Mouse (Mus musculus) stomach, embryonic 16.5 days (tissue): ENCODE measurements around the gene Itpr2. TPM values are rescaled to one million over a fixed set of nuclear protein-coding genes. Genes with fewer than 3 reads are reported as not detected.

ENCODE experiments used
- ATAC-seq: fragments of 200-750 bp; cut with Nextera tagmentation; 2 replicates; pipeline ENCODE4 v1.8.0; 2017; ENCODE audit warnings: moderate number of reproducible peaks, moderate TSS enrichment; ENCODE audit not compliant: insufficient read depth, low FRiP score
- H3K27ac ChIP-seq: fragments of 300-500 bp; sonication (generic); 2 replicates; pipeline ENCODE4 v1.5.1; 2014; ENCODE audit warnings: low read length
- H3K27me3 ChIP-seq: fragments of 300-500 bp; sonication (generic); 2 replicates; pipeline ENCODE4 v1.6.1; 2014; ENCODE audit warnings: low read length, control low read depth, mixed read lengths; ENCODE audit not compliant: control insufficient read depth, insufficient read depth
- H3K36me3 ChIP-seq: fragments of 300-500 bp; sonication (generic); 2 replicates; pipeline ENCODE4 v1.6.1; 2014; ENCODE audit warnings: low read length; ENCODE audit not compliant: control insufficient read depth, insufficient read depth
- H3K4me1 ChIP-seq: fragments of 300-500 bp; sonication (generic); 2 replicates; pipeline ENCODE4 v1.6.1; 2014; ENCODE audit warnings: low read length, control low read depth, mixed read lengths; ENCODE audit not compliant: control insufficient read depth, insufficient read depth
- H3K4me2 ChIP-seq: fragments of 300-500 bp; sonication (generic); 2 replicates; pipeline ENCODE4 v1.6.1; 2014; ENCODE audit warnings: low read depth, low read length, mixed read lengths
- H3K4me3 ChIP-seq: fragments of 300-500 bp; sonication (generic); replicated peaks from 2 replicates; pipeline ENCODE4 v1.5.1; 2014; ENCODE audit warnings: mild to moderate bottlenecking, low read length
- H3K9ac ChIP-seq: fragments of 300-500 bp; sonication (generic); 2 replicates; pipeline ENCODE4 v1.6.1; 2014; ENCODE audit warnings: low read length
- H3K9me3 ChIP-seq: fragments of 300-500 bp; sonication (generic); replicated peaks from 2 replicates; pipeline ENCODE4 v1.6.1; 2016; ENCODE audit warnings: low read length, control low read depth; ENCODE audit not compliant: control insufficient read depth
- WGBS: fragments of 180-500 bp; shearing (Covaris S2); extraction: QIAGEN DNeasy Blood & Tissue Kit; methylation state at CpG from one replicate; pipeline ENCODE4 v1.1.7; 2014; 5-methylcytosine and 5-hydroxymethylcytosine counted together
- polyA plus RNA-seq: library from polyadenylated mRNA; unstranded; fragments of >200 nt; fragmentation: Nextera tagmentation; extraction: Ambion mirVana; gene quantifications from 2 replicates; pipeline ENCODE4 v1.2.1, GENCODE M21; 2015

The Itpr2 gene
- polyA plus RNA-seq, 1 experiment from 2014 or later: 14.8 TPM

DNA sequence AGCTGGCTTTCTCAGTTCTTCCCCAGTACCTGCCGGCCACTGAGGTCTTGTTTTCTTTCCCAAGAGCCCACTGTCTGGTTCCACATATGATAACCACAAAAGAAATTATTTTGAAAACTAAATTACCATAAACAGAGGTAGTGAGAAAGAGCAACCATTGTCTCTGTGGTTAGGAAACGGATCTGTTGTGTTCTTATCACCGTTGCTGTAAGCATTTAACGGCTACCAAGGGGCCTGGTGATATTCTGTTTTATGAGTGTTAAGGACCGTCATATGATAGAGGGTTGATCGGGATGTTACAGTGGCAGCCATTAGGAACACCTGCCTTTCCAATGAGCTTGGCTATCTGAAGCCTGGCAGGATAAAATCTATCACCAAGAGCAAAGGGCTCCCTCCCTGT is 390.2 kb downstream of the Itpr2 start:
- Histone ChIP-seq H3K27ac (no peak overlapping the region), H3K4me2 (no peak overlapping the region), H3K9me3 (no peaks in the 10 kb centered on the region), H3K36me3 (no peaks in the 10 kb centered on the region), H3K4me1 (0 out of 2 replicates have a peak, but pooled peaks cover 6% of the 10 kb centered on the region), H3K4me3 (no peak overlapping the region), H3K27me3 (no peaks in the 10 kb centered on the region), H3K9ac (no peak overlapping the region)
- WGBS: 80% methylated on average over 6 of the region's 6 CpGs
- ATAC-seq: no peak

GRCm38 (mm10) chr6:146110832-146111741 is 390.9 kb downstream of the Itpr2 start:
- H3K9ac ChIP-seq: no peak overlapping the region
- H3K27ac ChIP-seq: no peak overlapping the region
- no peaks in the 10 kb centered on the region for H3K9me3 ChIP-seq
- no peak for ATAC-seq
- 0 out of 2 replicates have a peak, but pooled peaks cover 6% of the 10 kb centered on the region for H3K4me1 ChIP-seq
- no peak overlapping the region for H3K4me3 ChIP-seq
- WGBS: 66% methylated on average over 21 of the region's 21 CpGs
- no peaks in the 10 kb centered on the region for H3K27me3 ChIP-seq
- H3K4me2 ChIP-seq: no peak overlapping the region
- H3K36me3 ChIP-seq: no peaks in the 10 kb centered on the region

DNA sequence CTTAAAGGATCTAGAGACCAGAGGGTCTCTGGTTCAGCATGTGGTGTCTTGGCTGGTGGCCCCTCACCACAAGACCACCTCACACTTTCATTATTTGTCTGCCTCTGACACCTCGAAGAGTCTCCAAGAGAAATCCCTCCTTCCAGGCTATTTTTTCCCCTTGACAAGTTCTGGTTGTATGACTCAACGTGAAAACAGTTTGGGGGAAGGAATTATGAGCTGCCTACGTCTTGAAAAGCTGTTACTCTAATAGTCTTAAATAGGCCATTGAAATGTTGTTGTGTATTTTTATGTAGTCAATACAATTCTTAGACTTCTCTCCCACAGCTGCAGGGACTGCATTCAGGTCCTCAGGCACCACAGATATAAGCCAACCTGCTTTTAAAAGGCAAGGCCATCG is 391.6 kb downstream of the Itpr2 start:
- no peak for ATAC-seq
- H3K27ac ChIP-seq: no peak overlapping the region
- no peaks in the 10 kb centered on the region for H3K27me3 ChIP-seq
- no peaks in the 10 kb centered on the region for H3K9me3 ChIP-seq
- H3K9ac ChIP-seq: no peak overlapping the region
- no peak overlapping the region for H3K4me2 ChIP-seq
- H3K4me3 ChIP-seq: no peak overlapping the region
- 0 out of 2 replicates have a peak, but pooled peaks cover 6% of the 10 kb centered on the region for H3K4me1 ChIP-seq
- no peaks in the 10 kb centered on the region for H3K36me3 ChIP-seq
- WGBS: 61% methylated on average over 4 of the region's 4 CpGs

DNA sequence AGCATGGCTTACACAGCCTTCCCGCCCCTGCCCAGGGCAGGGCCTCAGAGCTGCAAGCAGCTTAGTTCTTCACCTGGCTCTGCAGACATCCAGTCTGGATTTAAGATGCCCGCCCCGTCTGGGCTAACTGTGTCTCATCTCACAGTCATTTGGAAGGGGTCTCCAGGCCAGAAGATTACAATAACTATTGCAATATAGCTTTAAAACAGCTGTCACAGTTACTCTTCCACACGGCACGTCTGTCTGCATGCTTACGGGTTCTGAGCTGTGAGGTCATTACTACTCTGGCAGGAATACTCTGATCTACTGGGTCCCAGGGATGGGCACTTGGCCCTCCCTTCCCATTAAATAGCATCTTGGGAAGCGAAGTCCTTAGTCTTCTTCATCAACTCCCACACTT is 393.3 kb downstream of the Itpr2 start:
- Histone ChIP-seq H3K36me3 (no peaks in the 10 kb centered on the region), H3K4me3 (no peak overlapping the region), H3K9me3 (no peaks in the 10 kb centered on the region), H3K9ac (no peak overlapping the region), H3K4me2 (no peak overlapping the region), H3K27me3 (no peaks in the 10 kb centered on the region), H3K27ac (no peak overlapping the region), H3K4me1 (no peaks in the 10 kb centered on the region)
- ATAC-seq: no peak
- 64% methylated on average over 7 of the region's 7 CpGs for WGBS

DNA sequence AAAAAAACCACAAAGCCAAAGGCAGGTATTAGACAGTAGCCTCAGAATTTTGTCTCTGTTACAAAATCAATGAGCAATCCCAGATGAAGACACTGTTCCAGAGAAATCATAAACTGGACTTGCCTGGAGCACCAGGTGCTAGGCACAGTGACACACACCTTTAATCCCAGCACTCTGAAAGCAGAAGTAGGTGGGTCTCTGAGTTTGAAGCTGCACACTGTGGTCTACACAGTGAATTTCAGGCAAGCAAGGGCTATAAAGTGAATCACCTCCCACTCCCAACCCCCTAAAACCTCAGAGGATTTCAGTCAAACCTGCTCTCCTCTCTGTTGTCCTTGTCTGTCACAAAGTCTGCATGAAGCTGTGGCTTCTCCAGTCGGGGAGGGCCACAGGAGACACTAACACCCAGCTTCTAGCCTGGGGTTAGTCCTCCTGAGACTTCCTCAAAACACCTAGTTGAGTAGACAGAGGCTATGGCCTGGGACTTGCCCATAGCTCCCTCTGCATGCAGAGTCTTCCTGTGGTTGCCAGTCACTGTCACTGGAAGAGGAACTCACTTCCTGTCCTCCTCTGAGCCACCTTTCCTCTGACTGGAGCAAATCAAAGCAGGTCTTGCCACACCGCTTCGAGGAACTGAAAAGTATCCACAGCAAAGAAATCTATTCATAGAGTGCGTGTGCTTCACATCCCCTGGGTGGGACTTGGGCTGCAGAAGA is 394.7 kb downstream of the Itpr2 start:
- H3K9me3 ChIP-seq: no peaks in the 10 kb centered on the region
- no peaks in the 10 kb centered on the region for H3K36me3 ChIP-seq
- WGBS: 82% methylated on average over 4 of the region's 4 CpGs
- H3K4me2 ChIP-seq: no peak overlapping the region
- no peak for ATAC-seq
- no peak overlapping the region for H3K27ac ChIP-seq
- no peaks in the 10 kb centered on the region for H3K27me3 ChIP-seq
- H3K9ac ChIP-seq: no peak overlapping the region
- no peak overlapping the region for H3K4me3 ChIP-seq
- no peaks in the 10 kb centered on the region for H3K4me1 ChIP-seq

DNA sequence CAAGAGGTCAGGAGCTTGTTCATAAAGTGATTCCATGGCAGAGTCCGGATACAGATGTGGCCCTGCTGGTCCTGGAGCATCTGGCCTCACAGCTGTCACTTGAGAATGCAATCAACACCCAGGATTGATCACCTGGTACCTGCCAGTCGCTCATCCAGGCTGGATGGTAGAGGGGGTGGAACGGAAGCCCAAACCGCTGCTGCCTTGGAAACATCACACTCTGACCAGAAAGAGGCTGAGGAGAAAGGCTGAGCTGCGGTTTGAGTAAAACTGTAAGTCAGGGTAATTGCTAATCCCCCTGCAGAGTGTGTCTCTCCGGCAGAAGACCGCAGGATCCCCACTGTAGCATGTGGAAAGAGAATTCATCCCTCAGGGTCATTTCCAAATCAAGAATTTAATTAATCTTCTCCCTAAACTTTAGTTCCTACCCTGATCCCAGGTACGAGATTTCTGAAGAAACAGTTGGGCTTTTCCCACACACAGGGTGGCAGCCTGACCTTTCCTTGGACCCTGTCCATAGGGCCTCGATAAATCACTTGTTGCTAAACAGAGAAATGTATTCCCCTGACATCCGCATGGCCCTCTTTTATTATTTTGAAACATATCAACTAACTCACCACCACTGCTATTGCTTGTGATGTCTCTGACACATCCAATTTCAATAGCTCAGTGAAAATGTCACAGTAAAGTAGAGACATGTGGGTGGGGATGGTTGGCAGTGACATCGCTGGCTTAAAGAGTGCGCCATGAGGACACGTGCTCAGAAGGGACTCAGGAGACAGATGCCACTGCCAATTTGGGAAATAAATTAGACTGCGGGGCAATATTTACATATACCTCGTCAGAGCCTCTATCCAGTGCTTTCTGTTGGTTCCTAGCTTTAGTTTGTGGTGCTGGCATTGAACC is 418.7 kb downstream of the Itpr2 start:
- no peaks in the 10 kb centered on the region for H3K36me3 ChIP-seq
- no peaks in the 10 kb centered on the region for H3K27me3 ChIP-seq
- 56% methylated on average over 15 of the region's 15 CpGs for WGBS
- ATAC-seq: no peak; the same call in 1 of the 2 replicates
- no peaks in the 10 kb centered on the region for H3K4me1 ChIP-seq
- H3K9me3 ChIP-seq: no peaks in the 10 kb centered on the region
- H3K4me3 ChIP-seq: no peak overlapping the region
- no peak overlapping the region for H3K4me2 ChIP-seq
- no peak overlapping the region for H3K27ac ChIP-seq
- no peak overlapping the region for H3K9ac ChIP-seq

DNA sequence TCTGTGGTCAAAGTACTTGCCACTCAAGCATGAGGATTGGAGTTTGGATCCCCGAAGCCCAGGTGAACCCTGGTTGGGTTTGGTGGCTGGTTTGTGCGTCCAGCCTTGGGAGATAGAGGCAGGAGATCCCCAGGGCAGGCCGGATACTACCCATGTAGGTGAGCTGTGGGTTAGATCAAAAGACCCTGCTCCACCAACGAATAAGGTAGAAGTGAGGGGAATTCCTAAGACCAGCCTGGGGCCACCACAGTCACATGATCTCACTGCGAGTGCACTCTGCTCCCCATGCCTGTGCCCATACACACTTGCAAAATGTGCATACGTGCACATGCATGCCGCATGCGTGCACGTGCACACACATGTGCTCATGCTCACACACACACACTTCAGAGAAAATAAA is 419.5 kb downstream of the Itpr2 start:
- no peaks in the 10 kb centered on the region for H3K27me3 ChIP-seq
- no peak for ATAC-seq
- no peak overlapping the region for H3K4me3 ChIP-seq
- H3K36me3 ChIP-seq: no peaks in the 10 kb centered on the region
- no peak overlapping the region for H3K9ac ChIP-seq
- no peak overlapping the region for H3K27ac ChIP-seq
- H3K4me1 ChIP-seq: no peaks in the 10 kb centered on the region
- no peaks in the 10 kb centered on the region for H3K9me3 ChIP-seq
- H3K4me2 ChIP-seq: no peak overlapping the region
- 91% methylated on average over 9 of the region's 9 CpGs for WGBS

GRCm38 (mm10) chr6:146081578-146081977 is 420.4 kb downstream of the Itpr2 start:
- WGBS: 88% methylated on average over 8 of the region's 8 CpGs
- no peak overlapping the region for H3K9ac ChIP-seq

More at GRCm38 (mm10) chr6:146081578-146081977, 420.4 kb downstream of the Itpr2 start:
- no peak overlapping the region for H3K27ac ChIP-seq
- no peaks in the 10 kb centered on the region for H3K27me3 ChIP-seq
- no peaks in the 10 kb centered on the region for H3K4me1 ChIP-seq
- no peak for ATAC-seq
- H3K36me3 ChIP-seq: no peaks in the 10 kb centered on the region
- H3K4me3 ChIP-seq: no peak overlapping the region
- no peak overlapping the region for H3K4me2 ChIP-seq
- H3K9me3 ChIP-seq: no peaks in the 10 kb centered on the region
